Mouse (Mus musculus): ENCODE measurements around the gene Pgk2. TPM values are rescaled to one million over a fixed set of nuclear protein-coding genes. Genes with fewer than 3 reads are reported as not detected.

Pgk2 gene
- total RNA-seq (2023), result not detected

GRCm38 (mm10) chr17:40208540-40208939 is at the start of gene Pgk2:
Gene Pgk2 (minus strand): TSS chr17:40208640.

GRCm38 (mm10) chr17:40242135-40242534 is 33.7 kb upstream of the Pgk2 start, which contains the start of gene Crisp3:
Gene Crisp3 (minus strand): TSS chr17:40242288.

Other genes with a start within 250 kb of the Pgk2 start
- gene AC192777.2, start 113.2 kb downstream of the Pgk2 start, total RNA-seq (2023), result not detected
- not detected for gene Crisp3, start 33.6 kb upstream of the Pgk2 start, total RNA-seq (2023)
- gene Crisp1, start 110.6 kb upstream of the Pgk2 start, total RNA-seq (2023), result not detected

All from CD8-positive naive resting alpha-beta T cell, adult 57 days (primary cell).